Mouse (Mus musculus): ENCODE measurements around the gene Unc5c.

DNA sequence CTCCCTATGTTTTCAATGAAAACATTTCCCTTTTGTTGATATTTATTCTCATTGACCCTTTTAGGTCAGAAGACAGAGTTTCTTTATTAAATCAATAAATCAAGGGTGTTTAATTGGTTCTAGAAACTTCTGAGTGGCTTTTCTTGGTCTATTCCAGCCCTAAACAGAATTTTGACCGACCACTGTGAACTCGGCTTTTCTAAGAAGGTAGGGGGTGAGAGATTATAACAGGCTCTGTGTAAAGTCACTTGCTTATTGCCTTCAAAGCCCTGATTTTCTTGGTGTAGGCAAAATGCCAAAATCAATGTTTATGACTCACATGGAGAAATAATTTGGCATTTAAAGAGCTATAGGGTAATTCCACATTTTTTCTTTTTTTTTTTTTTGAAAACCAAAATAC, 112.4 kb downstream of the Unc5c start:
- TF ChIP-seq CTCF (IDR thresholded peaks at IDR 0.05; ENCODE audit: low read depth, low read length) = no peak
- TF ChIP-seq POLR2A (IDR thresholded peaks at IDR 0.05; ENCODE audit: borderline replicate concordance, low read depth, low read length) = no peak

Measured in bone marrow macrophage, adult 2 months (primary cell).